Mouse (Mus musculus) layer of hippocampus, adult 2 months (tissue): ENCODE measurements around the gene Cd36. TPM values are rescaled to one million over a fixed set of nuclear protein-coding genes. Genes with fewer than 3 reads are reported as not detected.

ENCODE experiments used
- DNase-seq, 2 experiments: peaks; one replicate each; pipeline ENCODE4 v3.0.0; 2022; ENCODE audit warnings: low spot score in 2 of 2
- H3K27ac ChIP-seq: fragments of 200-600 bp; 2 replicates; pipeline ENCODE4 v1.8.1; 2022
- H3K4me3 ChIP-seq: fragments of 200-600 bp; 2 replicates; pipeline ENCODE4 v1.8.1; 2022; ENCODE audit warnings: mild to moderate bottlenecking
- CTCF ChIP-seq: fragments of 200-600 bp; conservative IDR thresholded peaks from 2 replicates; pipeline ENCODE4 v1.8.1; 2022; ENCODE audit warnings: antibody characterized with exemption, mild to moderate bottlenecking, moderate library complexity
- total RNA-seq, 2 experiments: library from RNA; stranded (reverse); gene quantifications; 2 replicates each; pipeline ENCODE4 v1.2.3; 2021

Gene Cd36
- total RNA-seq, 2 experiments from 2014 or later, result 1.5 to 3.3 TPM

- TF ChIP-seq CTCF, result no peak
- no peak for DNase-seq
- Histone ChIP-seq H3K4me3 (no peak overlapping the region), H3K27ac (no peak overlapping the region)
These were observed 5.2 kb downstream of the Cd36 start for GRCm38 (mm10) chr5:17883357-17883875.

- no peak for TF ChIP-seq CTCF
- no peak overlapping the region for H3K27ac ChIP-seq
- no peak for DNase-seq
- no peak overlapping the region for H3K4me3 ChIP-seq
These were observed 7.1 kb downstream of the Cd36 start for GRCm38 (mm10) chr5:17881542-17881896.

GRCm38 (mm10) chr5:17880799-17881541 lies 7.6 kb downstream of the Cd36 start:
- no peak overlapping the region for H3K27ac ChIP-seq
- no peak overlapping the region for H3K4me3 ChIP-seq
- DNase-seq, result no peak
- no peak for TF ChIP-seq CTCF

GRCm38 (mm10) chr5:17879924-17880323 lies 8.7 kb downstream of the Cd36 start:
- Histone ChIP-seq H3K4me3 (no peak overlapping the region), H3K27ac (no peak overlapping the region)
- no peak for TF ChIP-seq CTCF
- DNase-seq, result no peak

GRCm38 (mm10) chr5:17877044-17877443 lies 11.6 kb downstream of the Cd36 start:
- Histone ChIP-seq H3K4me3 (no peak overlapping the region), H3K27ac (no peak overlapping the region)
- DNase-seq, result no peak
- TF ChIP-seq CTCF, result no peak

GRCm38 (mm10) chr5:17876637-17877036 lies 12.0 kb downstream of the Cd36 start:
- no peak for TF ChIP-seq CTCF
- no peak for DNase-seq

GRCm38 (mm10) chr5:17874335-17874734 lies 14.3 kb downstream of the Cd36 start:
- H3K4me3 ChIP-seq, result no peak overlapping the region
- no peak for DNase-seq
- no peak for TF ChIP-seq CTCF
- H3K27ac ChIP-seq, result no peak overlapping the region

More at GRCm38 (mm10) chr5:17876637-17877036, 12.0 kb downstream of the Cd36 start:
- H3K27ac ChIP-seq, result no peak overlapping the region
- H3K4me3 ChIP-seq, result no peak overlapping the region

GRCm38 (mm10) chr5:17865432-17865831 lies 23.2 kb downstream of the Cd36 start:
- DNase-seq, result no peak
- no peak overlapping the region for H3K27ac ChIP-seq
- no peak for TF ChIP-seq CTCF
- H3K4me3 ChIP-seq, result no peak overlapping the region

- no peak overlapping the region for H3K4me3 ChIP-seq
- no peak for DNase-seq
- no peak for TF ChIP-seq CTCF
- no peak overlapping the region for H3K27ac ChIP-seq
These were observed 25.5 kb downstream of the Cd36 start for GRCm38 (mm10) chr5:17863085-17863484.

- DNase-seq, result no peak
These were observed 30.2 kb downstream of the Cd36 start for GRCm38 (mm10) chr5:17858399-17858798.

GRCm38 (mm10) chr5:17857871-17858270 lies 30.7 kb downstream of the Cd36 start:
- Histone ChIP-seq H3K27ac (no peak overlapping the region), H3K4me3 (no peak overlapping the region)
- TF ChIP-seq CTCF, result no peak
- DNase-seq, result no peak

More at GRCm38 (mm10) chr5:17858399-17858798, 30.2 kb downstream of the Cd36 start:
- H3K27ac ChIP-seq, result no peak overlapping the region
- no peak overlapping the region for H3K4me3 ChIP-seq
- no peak for TF ChIP-seq CTCF

- H3K4me3 ChIP-seq, result no peak overlapping the region
- no peak for TF ChIP-seq CTCF
These were observed 31.3 kb downstream of the Cd36 start for GRCm38 (mm10) chr5:17857262-17857661.

GRCm38 (mm10) chr5:17854127-17854923 lies 34.3 kb downstream of the Cd36 start:
- Histone ChIP-seq H3K4me3 (no peak overlapping the region), H3K27ac (no peak overlapping the region)
- DNase-seq, result no peak
- TF ChIP-seq CTCF, result no peak

More at GRCm38 (mm10) chr5:17857262-17857661, 31.3 kb downstream of the Cd36 start:
- no peak overlapping the region for H3K27ac ChIP-seq
- no peak for DNase-seq
